Mouse (Mus musculus): ENCODE data around the gene Olfr835. TPM values are rescaled to one million over a fixed set of nuclear protein-coding genes. Genes with fewer than 3 reads are reported as not detected.

Gene Olfr835
- polyA plus RNA-seq (2012): not detected in 2 replicates

- no peak for TF ChIP-seq GATA1 (IDR thresholded peaks at IDR 0.05; ENCODE audit: low read length)
Measured at GRCm38 (mm10) chr9:19032435-19032834, at the start of gene Olfr835. TSS of gene Olfr835 (plus strand) at chr9:19032735.

GRCm38 (mm10) chr9:18987690-18988089, 44.8 kb upstream of the Olfr835 start, which contains the start of gene Olfr834:
TSS of gene Olfr834 (plus strand) at chr9:18987990.
- no peak for TF ChIP-seq GATA1 (IDR thresholded peaks at IDR 0.05; ENCODE audit: low read length)

- no peak for TF ChIP-seq GATA1 (IDR thresholded peaks at IDR 0.05; ENCODE audit: low read length)
Measured at GRCm38 (mm10) chr9:19084986-19085385, 52.5 kb downstream of the Olfr835 start.

Other genes with a start within 250 kb of the Olfr835 start
- gene Olfr828, start 213.2 kb upstream of the Olfr835 start, polyA plus RNA-seq (2012): not detected in 2 replicates
- not detected in 2 replicates for gene Olfr829, start 177.8 kb upstream of the Olfr835 start, polyA plus RNA-seq (2012)
- not detected in 2 replicates for gene Olfr830, start 158.0 kb upstream of the Olfr835 start, polyA plus RNA-seq (2012)
- not detected in 2 replicates for gene Olfr832, start 95.6 kb upstream of the Olfr835 start, polyA plus RNA-seq (2012)
- not detected in 2 replicates for gene Olfr834, start 44.7 kb upstream of the Olfr835 start, polyA plus RNA-seq (2012)
- gene Olfr836, start 87.6 kb downstream of the Olfr835 start, polyA plus RNA-seq (2012): not detected in 2 replicates
- not detected in 2 replicates for gene Olfr837, start 103.6 kb downstream of the Olfr835 start, polyA plus RNA-seq (2012)
- gene Olfr839-ps1, start 144.6 kb downstream of the Olfr835 start, polyA plus RNA-seq (2012): not detected in 2 replicates
- not detected in 2 replicates for gene Olfr843, start 219.3 kb downstream of the Olfr835 start, polyA plus RNA-seq (2012)